Mouse (Mus musculus) cerebellum, adult 2 months (tissue): ENCODE data around the gene Myoz2. TPM values are rescaled to one million over a fixed set of nuclear protein-coding genes. Genes with fewer than 3 reads are reported as not detected.
A peak's percentile ranks its signal among the peaks of the same experiment; 100 is the strongest.

Experiments used
- DNase-seq, 2 experiments: peaks; one replicate each; pipeline ENCODE4 v3.0.0; 2021
- H3K27ac ChIP-seq: fragments of 200-500 bp; 2 replicates; pipeline ENCODE4 v1.5.1; 2012; ENCODE audit warnings: low read length, control low read depth, inconsistent platforms; ENCODE audit not compliant: insufficient read depth
- H3K27me3 ChIP-seq: fragments of 200-500 bp; 2 replicates; pipeline ENCODE4 v1.6.1; 2012; ENCODE audit warnings: inconsistent platforms, mild to moderate bottlenecking, low read length, moderate library complexity; ENCODE audit not compliant: control insufficient read depth, insufficient read depth
- H3K4me1 ChIP-seq: fragments of 200-500 bp; 2 replicates; pipeline ENCODE4 v1.6.1; 2011; ENCODE audit warnings: low read length; ENCODE audit not compliant: control insufficient read depth, insufficient read depth
- H3K4me3 ChIP-seq: fragments of 200-500 bp; replicated peaks from 2 replicates; pipeline ENCODE3; 2011; ENCODE audit warnings: mild to moderate bottlenecking, low read depth, low read length, control low read depth; ENCODE audit not compliant: insufficient read depth
- CTCF ChIP-seq: fragments of 200-500 bp; IDR thresholded peaks from 2 replicates; pipeline ENCODE4 v1.5.1; 2011; ENCODE audit warnings: low read depth, mild to moderate bottlenecking, control low read depth, low read length, moderate library complexity, borderline replicate concordance; ENCODE audit not compliant: insufficient read depth
- POLR2A ChIP-seq: fragments of 200-500 bp; IDR thresholded peaks from 2 replicates; pipeline ENCODE4 v1.6.1; 2011; ENCODE audit warnings: low read length, control low read depth, borderline replicate concordance; ENCODE audit not compliant: insufficient read depth
- WGBS: fragments of 180-500 bp; shearing (Covaris S2); methylation state at CpG from one replicate; pipeline ENCODE4 v1.1.7; 2018; 5-methylcytosine and 5-hydroxymethylcytosine counted together
- polyA plus RNA-seq: library from polyadenylated mRNA; depleted of rRNA; stranded (reverse); fragments of >200 nt; gene quantifications from 2 replicates; pipeline ENCODE4 v1.2.3, GENCODE M21; 2012

Myoz2 gene
- polyA plus RNA-seq, 1 experiment, result 0.11 TPM

GRCm38 (mm10) chr3:123033804-123034203 is 1.0 kb downstream of the Myoz2 start:
- H3K4me1 ChIP-seq, result no peaks in the 10 kb centered on the region
- 67% methylated on average over 8 of the region's 8 CpGs for WGBS
- TF ChIP-seq POLR2A (no peak), CTCF (no peak)
- no peak for DNase-seq
- no peak overlapping the region for H3K4me3 ChIP-seq
- no peaks in the 10 kb centered on the region for H3K27me3 ChIP-seq
- no peak overlapping the region for H3K27ac ChIP-seq

- TF ChIP-seq POLR2A, result no peak
- no peak for TF ChIP-seq CTCF
- no peak overlapping the region for H3K27ac ChIP-seq
- H3K4me1 ChIP-seq, result no peaks in the 10 kb centered on the region
- H3K4me3 ChIP-seq, result no peak overlapping the region
- 76% methylated on average over 3 of the region's 3 CpGs for WGBS
- H3K27me3 ChIP-seq, result no peaks in the 10 kb centered on the region
- DNase-seq, result no peak
Measured at GRCm38 (mm10) chr3:123025634-123026033, 9.2 kb downstream of the Myoz2 start.

GRCm38 (mm10) chr3:123024496-123025234 is 10.2 kb downstream of the Myoz2 start:
- no peak for DNase-seq
- WGBS, result 84% methylated on average over 9 of the region's 9 CpGs
- TF ChIP-seq POLR2A (no peak), CTCF (no peak)
- H3K4me1 ChIP-seq, result no peaks in the 10 kb centered on the region
- H3K27ac ChIP-seq, result no peak overlapping the region
- H3K27me3 ChIP-seq, result no peaks in the 10 kb centered on the region
- H3K4me3 ChIP-seq, result no peak overlapping the region

GRCm38 (mm10) chr3:123018792-123019191 is 16.0 kb downstream of the Myoz2 start:
- Histone ChIP-seq H3K27ac (no peak overlapping the region), H3K27me3 (no peaks in the 10 kb centered on the region), H3K4me3 (no peak overlapping the region), H3K4me1 (no peaks in the 10 kb centered on the region)
- TF ChIP-seq CTCF (no peak), POLR2A (no peak)
- WGBS, result 80% methylated on average over 2 of the region's 2 CpGs
- no peak for DNase-seq

GRCm38 (mm10) chr3:123013476-123013875 is 21.3 kb downstream of the Myoz2 start:
- Histone ChIP-seq H3K27me3 (no peaks in the 10 kb centered on the region), H3K4me1 (no peaks in the 10 kb centered on the region), H3K4me3 (no peak overlapping the region), H3K27ac (no peak overlapping the region)
- TF ChIP-seq POLR2A, result no peak
- no peak for TF ChIP-seq CTCF
- DNase-seq, result no peak
- WGBS, result 84% methylated on average over 14 of the region's 14 CpGs

GRCm38 (mm10) chr3:123009417-123009816 is 25.4 kb downstream of the Myoz2 start:
- no peaks in the 10 kb centered on the region for H3K27me3 ChIP-seq
- WGBS, result 60% methylated on average over 6 of the region's 6 CpGs

GRCm38 (mm10) chr3:123007386-123007785 is 27.4 kb downstream of the Myoz2 start:
- Histone ChIP-seq H3K27ac (no peak overlapping the region), H3K4me1 (no peaks in the 10 kb centered on the region), H3K27me3 (no peaks in the 10 kb centered on the region), H3K4me3 (no peak overlapping the region)
- 84% methylated on average over 10 of the region's 10 CpGs for WGBS
- DNase-seq, result no peak
- no peak for TF ChIP-seq CTCF
- TF ChIP-seq POLR2A, result no peak

More at GRCm38 (mm10) chr3:123009417-123009816, 25.4 kb downstream of the Myoz2 start:
- TF ChIP-seq POLR2A (no peak), CTCF (no peak)
- no peaks in the 10 kb centered on the region for H3K4me1 ChIP-seq
- no peak overlapping the region for H3K4me3 ChIP-seq
- no peak for DNase-seq
- no peak overlapping the region for H3K27ac ChIP-seq

GRCm38 (mm10) chr3:123001053-123001452 is 33.8 kb downstream of the Myoz2 start:
- peak in 1 of 2 experiments; percentile 10 for DNase-seq
- no peak overlapping the region for H3K4me3 ChIP-seq
- H3K27ac ChIP-seq, result no peak overlapping the region
- WGBS, result 41% methylated on average over 3 of the region's 3 CpGs
- TF ChIP-seq POLR2A (no peak), CTCF (no peak)
- no peaks in the 10 kb centered on the region for H3K4me1 ChIP-seq
- no peaks in the 10 kb centered on the region for H3K27me3 ChIP-seq
